In the genomic region with DNA sequence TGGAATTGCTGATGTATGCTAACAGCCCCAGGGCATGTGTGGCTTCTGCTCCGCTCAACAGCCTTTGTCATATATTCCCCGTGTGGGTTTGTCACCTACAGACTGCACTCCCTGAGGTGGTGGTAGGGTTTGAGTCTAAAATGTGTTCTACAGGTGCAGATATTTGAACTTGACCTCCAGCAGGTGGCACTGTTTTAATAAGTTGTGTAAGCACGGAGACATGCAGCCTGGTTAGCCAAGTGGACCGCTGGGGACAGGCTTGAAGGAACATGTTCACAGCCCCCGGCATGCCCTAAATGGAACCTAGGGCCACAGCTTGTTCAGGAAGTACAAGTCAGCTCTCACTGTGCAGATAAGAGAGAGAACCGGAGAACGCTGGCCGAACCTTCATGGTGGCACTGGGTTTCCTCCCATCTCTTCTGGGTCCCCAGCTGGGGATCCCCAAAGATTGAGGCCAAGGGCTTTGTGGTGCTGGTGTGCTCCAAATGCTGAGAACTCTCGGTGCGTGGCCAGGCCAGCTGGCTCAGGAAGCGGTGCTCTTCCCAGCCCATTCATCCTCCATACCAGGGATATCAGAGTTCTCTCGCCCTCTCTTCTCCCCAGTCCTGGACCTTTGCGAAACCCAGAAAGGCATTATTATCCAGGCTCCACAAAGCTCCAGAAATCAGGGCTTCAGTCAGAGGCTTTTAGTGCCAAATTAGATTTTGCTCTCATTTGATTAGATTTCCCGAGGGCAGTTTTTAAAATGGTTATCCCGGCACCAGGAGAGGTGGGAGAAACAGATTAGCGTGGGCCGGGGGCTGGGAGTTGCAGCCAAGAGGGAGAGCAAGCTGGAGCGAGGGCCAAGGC, we compare ENCODE assay signal across 9 mouse cellular contexts. TPM values are rescaled to one million over a fixed set of nuclear protein-coding genes. Genes with fewer than 3 reads are reported as not detected.
DNase-seq lines count a peak whose midpoint lies in the region; ATAC-seq and TF ChIP-seq lines count a peak whose summit lies in the region.
"Had no signal": no experiment of that assay in that cellular context is flagged by ENCODE, and none has a peak within 500 bp of the region (broad histone marks: within the 10 kb centered on the region; RNA-seq: fewer than 3 reads in every experiment).

No protein-coding gene starts in this region.

- ATAC-seq in intestine, postnatal 0 days: no peak
- no peak for ATAC-seq in midbrain, postnatal 0 days (ENCODE audit: low FRiP score)

- H3K9ac ChIP-seq in heart, adult 2 months (ENCODE audit: low read depth, low read length): no peak overlapping the region
- peak overlapping the region; percentile 5; the same call in 1 of the 2 replicates for H3K9ac ChIP-seq in ES-Bruce4 (ENCODE audit: low read depth, poor library complexity, severe bottlenecking)
- H3K9ac ChIP-seq in intestine, postnatal 0 days (ENCODE audit: low read depth, low read length): no peak overlapping the region
- H3K9ac ChIP-seq in midbrain, postnatal 0 days (replicated peaks; ENCODE audit: low read length, poor library complexity, severe bottlenecking): no peak overlapping the region
- H3K9ac ChIP-seq: embryonic facial prominence, embryonic 15.5 days had no signal

- H3K4me3 ChIP-seq in heart, adult 2 months: no peak overlapping the region
- no peak overlapping the region for H3K4me3 ChIP-seq in ES-Bruce4 (ENCODE audit: low read depth, low read length)
- no peak overlapping the region for H3K4me3 ChIP-seq in intestine, postnatal 0 days (ENCODE audit: low read depth, low read length)
- no peak overlapping the region for H3K4me3 ChIP-seq in midbrain, postnatal 0 days (ENCODE audit: low read depth, low read length)
- H3K4me3 ChIP-seq: embryonic facial prominence, embryonic 15.5 days had no signal

- no peak for TF ChIP-seq POLR2A in heart, adult 2 months (IDR thresholded peaks at IDR 0.05; ENCODE audit: insufficient read depth, low read depth, low read length)
- TF ChIP-seq POLR2A in ES-Bruce4 (IDR thresholded peaks at IDR 0.05; ENCODE audit: insufficient read depth, low read length): no peak

- H3K4me1 ChIP-seq in heart, adult 2 months (ENCODE audit: control insufficient read depth, insufficient read depth, low read length): 0 out of 2 replicates have a peak, but pooled peaks cover 1% of the 10 kb centered on the region
- H3K4me1 ChIP-seq in ES-Bruce4 (ENCODE audit: control insufficient read depth, insufficient read depth, low read length): no peaks in the 10 kb centered on the region
- no peaks in the 10 kb centered on the region for H3K4me1 ChIP-seq in intestine, postnatal 0 days (replicated peaks; ENCODE audit: control insufficient read depth, insufficient read depth, low read length)
- no peaks in the 10 kb centered on the region for H3K4me1 ChIP-seq in midbrain, postnatal 0 days (ENCODE audit: insufficient read depth, low read length)

- H3K27ac ChIP-seq in heart, adult 2 months: no peak overlapping the region
- no peak overlapping the region for H3K27ac ChIP-seq in ES-Bruce4 (ENCODE audit: insufficient read depth, low read length)
- H3K27ac ChIP-seq in intestine, postnatal 0 days (ENCODE audit: low read depth, low read length): no peak overlapping the region
- peak overlapping the region; percentile 1 for H3K27ac ChIP-seq in midbrain, postnatal 0 days (ENCODE audit: low read depth, low read length)
- H3K27ac ChIP-seq: embryonic facial prominence, embryonic 15.5 days had no signal

- intact Hi-C loops in heart, adult 2 months (cut with DNase I): no loop called here

- TF ChIP-seq CTCF in heart, adult 2 months (IDR thresholded peaks at IDR 0.05): peak; percentile 63
- TF ChIP-seq CTCF in ES-Bruce4 (IDR thresholded peaks at IDR 0.05; ENCODE audit: low read depth, low read length): peak; percentile 48
- peak; percentile 67 for TF ChIP-seq CTCF in intestine, postnatal 0 days (IDR thresholded peaks at IDR 0.05; ENCODE audit: low read depth)
- TF ChIP-seq CTCF in midbrain, postnatal 0 days (IDR thresholded peaks at IDR 0.05): peak; percentile 70

- H3K79me2 ChIP-seq in heart, adult 2 months (replicated peaks; ENCODE audit: control insufficient read depth, insufficient read depth, low read length): no peaks in the 10 kb centered on the region

- DNase-seq in heart, adult 2 months: no peak
- no peak for DNase-seq in heart, adult 9 months (ENCODE audit: low spot score in 2 of 2)
- DNase-seq in embryo, embryonic 11 days: peak; percentile 79
- DNase-seq in midbrain, postnatal 0 days (ENCODE audit: low spot score): peak; percentile 68
- DNase-seq in layer of hippocampus, postnatal 14 days (ENCODE audit: low spot score in 2 of 2): no peak
- DNase-seq in urinary bladder, postnatal 10 days (ENCODE audit: low spot score): no peak

- no peaks in the 10 kb centered on the region for H3K36me3 ChIP-seq in heart, adult 2 months (ENCODE audit: control insufficient read depth, insufficient read depth, low read length)
- H3K36me3 ChIP-seq in ES-Bruce4 (ENCODE audit: control insufficient read depth, insufficient read depth, low read length, poor library complexity, severe bottlenecking): peaks cover 7% of the 10 kb centered on the region; the same call in 1 of the 2 replicates
- peaks cover 22% of the 10 kb centered on the region for H3K36me3 ChIP-seq in intestine, postnatal 0 days (ENCODE audit: control insufficient read depth, insufficient read depth)
- peaks cover 16% of the 10 kb centered on the region for H3K36me3 ChIP-seq in midbrain, postnatal 0 days (ENCODE audit: insufficient read depth, low read length)

- H3K4me2 ChIP-seq in intestine, postnatal 0 days (replicated peaks; ENCODE audit: low read depth): no peak overlapping the region
- H3K4me2 ChIP-seq in midbrain, postnatal 0 days (ENCODE audit: low read depth, low read length, poor library complexity, severe bottlenecking): no peak overlapping the region
- H3K4me2 ChIP-seq: embryonic facial prominence, embryonic 15.5 days had no signal

- H3K27me3 ChIP-seq in heart, adult 2 months (ENCODE audit: control insufficient read depth, insufficient read depth, low read length): no peaks in the 10 kb centered on the region
- no peaks in the 10 kb centered on the region for H3K27me3 ChIP-seq in ES-Bruce4 (ENCODE audit: control insufficient read depth, insufficient read depth, low read length, poor library complexity, severe bottlenecking)
- H3K27me3 ChIP-seq in intestine, postnatal 0 days (replicated peaks; ENCODE audit: control insufficient read depth, insufficient read depth, low read length): no peaks in the 10 kb centered on the region
- no peaks in the 10 kb centered on the region for H3K27me3 ChIP-seq in midbrain, postnatal 0 days (ENCODE audit: insufficient read depth, low read length)
- H3K27me3 ChIP-seq: embryonic facial prominence, embryonic 15.5 days had no signal

- 64% methylated on average over 18 of the region's 18 CpGs for WGBS in heart, adult 2 months
- WGBS in intestine, postnatal 0 days: 83% methylated on average over 18 of the region's 18 CpGs
- 64% methylated on average over 18 of the region's 18 CpGs for WGBS in midbrain, postnatal 0 days

- no peaks in the 10 kb centered on the region for H3K9me3 ChIP-seq in ES-Bruce4 (replicated peaks; ENCODE audit: control insufficient read depth, insufficient read depth, low read length, poor library complexity, severe bottlenecking)
- H3K9me3 ChIP-seq in intestine, postnatal 0 days (ENCODE audit: control insufficient read depth): no peaks in the 10 kb centered on the region
- no peaks in the 10 kb centered on the region for H3K9me3 ChIP-seq in midbrain, postnatal 0 days (ENCODE audit: low read length)
- H3K9me3 ChIP-seq: embryonic facial prominence, embryonic 15.5 days had no signal

- TF ChIP-seq EP300 in heart, adult 2 months (IDR thresholded peaks at IDR 0.05; ENCODE audit: insufficient read depth, low read depth, low read length): no peak
- TF ChIP-seq EP300 in ES-Bruce4 (IDR thresholded peaks at IDR 0.05; ENCODE audit: insufficient read depth, low read depth, low read length): no peak

RNA-seq across cellular contexts. Expression of gene Sulf2, which starts 57.8 kb away (rescaled TPM):
- total RNA-seq in heart, adult 2 months (2021): 10 to 100 TPM; 38.5 to 43.9 TPM
- 51.0 and 75.1 TPM in 2 replicates for polyA plus RNA-seq in heart, adult 2 months (2012; rRNA removed)
- polyA plus RNA-seq in ES-Bruce4 (2011; ENCODE audit: insufficient read depth, insufficient read length, low read depth, missing spikeins): 116 and 119 TPM in 2 replicates
- polyA plus RNA-seq in intestine, postnatal 0 days (2015; fragmentation: Nextera tagmentation; extraction: Ambion mirVana): 66.0 and 66.4 TPM in 2 replicates
- total RNA-seq in midbrain, postnatal 0 days (2014; rRNA removed): 127 and 131 TPM in 2 replicates
- polyA plus RNA-seq in midbrain, postnatal 0 days (2015; fragmentation: Nextera tagmentation; extraction: Ambion mirVana): 95.8 and 99.6 TPM in 2 replicates
- total RNA-seq in layer of hippocampus, postnatal 14 days (2021): 100 to 1,000 TPM; 198 to 202 TPM

Comparison
In these comparisons a context has a peak if more than half of its experiments do, and no peak if none do; other contexts are left out.
1. DNase-seq: peak in embryo, embryonic 11 days (single experiment) and midbrain, postnatal 0 days (single experiment); none in heart, adult 2 months (0 of 2), heart, adult 9 months (0 of 2), layer of hippocampus, postnatal 14 days (0 of 2) and urinary bladder, postnatal 10 days (single experiment).
2. Peak in every context shown above with its lines, with median percentiles within 50 percentile points of each other: CTCF ChIP-seq.